Mouse (Mus musculus): ENCODE measurements around the gene Tm9sf2. TPM values are rescaled to one million over a fixed set of nuclear protein-coding genes. Genes with fewer than 3 reads are reported as not detected.
"Not testable (repeated sequence)": the region's sequence is repeated elsewhere in the genome, so short reads cannot be mapped to it uniquely, and the experiment has no call there.

Tm9sf2 gene
- polyA plus RNA-seq, 1 experiment from 2014 or later, result 117 TPM

- no peaks in the 10 kb centered on the region for H3K4me1 ChIP-seq (ENCODE audit: control insufficient read depth, insufficient read depth, low read depth, low read length)
- H3K4me2 ChIP-seq (ENCODE audit: low read length), result no peak overlapping the region
- WGBS, result 88% methylated on average over 7 of the region's 7 CpGs
- H3K4me3 ChIP-seq (ENCODE audit: low read length), result no peak overlapping the region
- no peak overlapping the region for H3K27ac ChIP-seq (ENCODE audit: low read depth, low read length)
- H3K9ac ChIP-seq (ENCODE audit: low read depth, low read length), result no peak overlapping the region
- ATAC-seq, result no peak
- H3K36me3 ChIP-seq (ENCODE audit: control insufficient read depth, insufficient read depth, low read length), result no peaks in the 10 kb centered on the region
- H3K9me3 ChIP-seq (ENCODE audit: control insufficient read depth, low read length), result 0 out of 2 replicates have a peak, but pooled peaks cover 2% of the 10 kb centered on the region
- H3K27me3 ChIP-seq (replicated peaks; ENCODE audit: control insufficient read depth, insufficient read depth, low read length), result no peaks in the 10 kb centered on the region
Observed at GRCm38 (mm10) chr14:122083499-122083898, 23.3 kb upstream of the Tm9sf2 start.

- Histone ChIP-seq H3K4me2 (ENCODE audit: low read length) (no peak overlapping the region), H3K4me1 (ENCODE audit: control insufficient read depth, insufficient read depth, low read depth, low read length) (no peaks in the 10 kb centered on the region), H3K36me3 (ENCODE audit: control insufficient read depth, insufficient read depth, low read length) (no peaks in the 10 kb centered on the region), H3K4me3 (ENCODE audit: low read length) (no peak overlapping the region), H3K9me3 (ENCODE audit: control insufficient read depth, low read length) (0 out of 2 replicates have a peak, but pooled peaks cover 2% of the 10 kb centered on the region), H3K27ac (ENCODE audit: low read depth, low read length) (no peak overlapping the region), H3K27me3 (replicated peaks; ENCODE audit: control insufficient read depth, insufficient read depth, low read length) (no peaks in the 10 kb centered on the region), H3K9ac (ENCODE audit: low read depth, low read length) (no peak overlapping the region)
- ATAC-seq, result no peak
- WGBS, result 84% methylated on average over 5 of the region's 5 CpGs
Observed at GRCm38 (mm10) chr14:122087956-122088355, 18.9 kb upstream of the Tm9sf2 start.

DNA sequence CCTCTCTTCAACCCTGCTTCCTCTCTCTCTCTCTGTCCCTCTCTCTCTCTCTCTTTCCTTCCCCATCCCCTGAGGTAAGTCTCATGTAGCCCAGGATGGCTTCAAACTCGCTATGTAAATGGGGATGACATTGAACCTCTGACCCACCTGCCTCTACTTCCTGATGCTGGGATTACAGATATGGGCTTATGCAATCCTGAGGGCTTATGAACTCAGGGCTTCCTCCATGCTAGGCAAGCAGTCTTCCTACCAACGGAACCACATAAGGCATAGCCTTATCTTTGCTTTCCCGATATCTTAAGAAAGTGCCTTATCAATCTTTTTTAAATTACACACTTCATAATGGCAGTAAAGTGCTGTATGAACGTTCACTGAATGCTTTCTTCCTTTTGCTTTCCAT lies 14.5 kb upstream of the Tm9sf2 start:
- ATAC-seq, result no peak
- H3K4me2 ChIP-seq (ENCODE audit: low read length), result no peak overlapping the region

DNA sequence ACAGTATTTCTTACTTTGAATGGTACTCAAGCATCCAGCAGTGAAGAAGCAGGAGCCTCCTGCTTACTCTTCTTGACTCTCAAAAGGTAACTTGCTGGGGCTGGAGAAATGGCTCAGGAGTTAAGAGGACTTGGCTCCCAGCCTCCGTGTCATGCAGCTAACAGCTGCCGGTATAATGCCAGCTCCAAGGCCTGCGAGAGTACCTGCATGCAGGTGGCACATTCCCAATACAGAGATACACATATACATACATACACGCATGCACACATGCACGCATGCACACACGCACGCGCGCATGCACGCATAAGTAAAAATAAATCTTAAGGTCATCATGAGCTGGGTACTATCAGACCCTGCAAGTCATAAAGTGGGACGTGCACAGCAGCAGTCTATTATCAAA lies 10.5 kb upstream of the Tm9sf2 start:
- no peak overlapping the region for H3K4me2 ChIP-seq (ENCODE audit: low read length)
- no peaks in the 10 kb centered on the region for H3K9me3 ChIP-seq (ENCODE audit: control insufficient read depth, low read length)
- no peak overlapping the region for H3K27ac ChIP-seq (ENCODE audit: low read depth, low read length)
- no peaks in the 10 kb centered on the region for H3K36me3 ChIP-seq (ENCODE audit: control insufficient read depth, insufficient read depth, low read length)
- H3K4me3 ChIP-seq (ENCODE audit: low read length), result no peak overlapping the region
- no peak for ATAC-seq
- no peaks in the 10 kb centered on the region for H3K27me3 ChIP-seq (replicated peaks; ENCODE audit: control insufficient read depth, insufficient read depth, low read length)
- no peaks in the 10 kb centered on the region for H3K4me1 ChIP-seq (ENCODE audit: control insufficient read depth, insufficient read depth, low read depth, low read length)
- no peak overlapping the region for H3K9ac ChIP-seq (ENCODE audit: low read depth, low read length)
- WGBS, result 97% methylated on average over 11 of the region's 11 CpGs

More for the DNA sequence above, 14.5 kb upstream of the Tm9sf2 start:
- Histone ChIP-seq H3K4me1 (ENCODE audit: control insufficient read depth, insufficient read depth, low read depth, low read length) (no peaks in the 10 kb centered on the region), H3K9ac (ENCODE audit: low read depth, low read length) (no peak overlapping the region), H3K4me3 (ENCODE audit: low read length) (no peak overlapping the region), H3K36me3 (ENCODE audit: control insufficient read depth, insufficient read depth, low read length) (no peaks in the 10 kb centered on the region), H3K27ac (ENCODE audit: low read depth, low read length) (no peak overlapping the region), H3K9me3 (ENCODE audit: control insufficient read depth, low read length) (no peaks in the 10 kb centered on the region), H3K27me3 (replicated peaks; ENCODE audit: control insufficient read depth, insufficient read depth, low read length) (no peaks in the 10 kb centered on the region)
- 76% methylated on average over 4 of the region's 4 CpGs for WGBS

DNA sequence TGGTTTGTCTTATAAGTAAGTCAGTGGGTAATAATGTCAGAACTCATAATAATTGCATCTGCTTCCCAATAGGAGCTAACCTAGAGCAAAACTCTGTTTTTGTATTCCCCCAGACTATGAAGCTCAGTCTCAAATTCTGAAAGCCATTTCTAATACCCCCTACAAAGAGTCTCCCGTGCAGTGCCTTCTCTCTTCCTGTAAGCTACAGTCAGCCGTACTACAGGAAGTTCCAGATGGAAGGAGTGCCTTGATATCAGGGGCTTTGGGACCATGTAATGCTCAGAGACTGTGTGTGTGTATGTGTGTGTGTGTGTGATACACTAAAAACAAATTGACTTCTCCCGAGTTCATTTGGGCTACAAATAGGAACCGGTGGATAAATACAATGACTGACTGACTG lies 7.3 kb upstream of the Tm9sf2 start:
- Histone ChIP-seq H3K27me3 (replicated peaks; ENCODE audit: control insufficient read depth, insufficient read depth, low read length) (no peaks in the 10 kb centered on the region), H3K27ac (ENCODE audit: low read depth, low read length) (no peak overlapping the region), H3K36me3 (ENCODE audit: control insufficient read depth, insufficient read depth, low read length) (no peaks in the 10 kb centered on the region), H3K9ac (ENCODE audit: low read depth, low read length) (no peak overlapping the region), H3K4me2 (ENCODE audit: low read length) (no peak overlapping the region), H3K4me1 (ENCODE audit: control insufficient read depth, insufficient read depth, low read depth, low read length) (no peaks in the 10 kb centered on the region), H3K4me3 (ENCODE audit: low read length) (no peak overlapping the region), H3K9me3 (ENCODE audit: control insufficient read depth, low read length) (no peaks in the 10 kb centered on the region)
- WGBS, result 89% methylated on average over 4 of the region's 4 CpGs
- ATAC-seq, result no peak

- H3K4me2 ChIP-seq (ENCODE audit: low read length); H3K36me3 ChIP-seq (ENCODE audit: control insufficient read depth, insufficient read depth, low read length); ATAC-seq; H3K9me3 ChIP-seq (ENCODE audit: control insufficient read depth, low read length); H3K9ac ChIP-seq (ENCODE audit: low read depth, low read length); H3K27me3 ChIP-seq (replicated peaks; ENCODE audit: control insufficient read depth, insufficient read depth, low read length); H3K27ac ChIP-seq (ENCODE audit: low read depth, low read length); H3K4me1 ChIP-seq (ENCODE audit: control insufficient read depth, insufficient read depth, low read depth, low read length); H3K4me3 ChIP-seq (ENCODE audit: low read length): not testable (repeated sequence)
- WGBS, result 96% methylated on average over 9 of the region's 9 CpGs
Observed at GRCm38 (mm10) chr14:122101890-122102289, 4.9 kb upstream of the Tm9sf2 start.

DNA sequence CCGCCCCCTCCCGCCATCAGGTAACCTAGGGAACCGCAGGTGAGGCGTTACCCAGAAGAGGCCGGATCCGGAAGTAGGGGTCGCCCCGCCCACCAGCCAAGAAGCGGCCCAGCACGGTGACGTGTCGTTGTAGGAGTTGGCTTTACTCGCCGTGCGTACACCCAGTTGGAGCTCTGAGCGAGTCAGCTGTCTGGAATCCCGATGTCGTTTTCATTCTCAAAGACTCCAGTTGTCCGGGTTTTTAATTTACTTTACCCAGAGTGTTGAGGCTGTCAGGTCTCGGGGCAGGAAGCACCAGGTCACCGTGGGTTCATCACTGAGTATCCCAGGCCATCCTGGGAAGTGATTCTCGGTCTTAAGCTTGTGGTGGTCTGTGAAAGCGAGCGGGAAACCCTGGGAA lies 2.0 kb upstream of the Tm9sf2 start:
- peak; percentile 94 for ATAC-seq
- WGBS, result 1% methylated on average over 24 of the region's 24 CpGs

GRCm38 (mm10) chr14:122105391-122106285 lies 1.2 kb upstream of the Tm9sf2 start:
- 71% methylated on average over 16 of the region's 16 CpGs for WGBS
- no peak for ATAC-seq
- H3K9ac ChIP-seq (ENCODE audit: low read depth, low read length), result peak overlapping the region; percentile 59
- H3K4me2 ChIP-seq (ENCODE audit: low read length), result peak overlapping the region; percentile 71
- peak overlapping the region; percentile 83 for H3K27ac ChIP-seq (ENCODE audit: low read depth, low read length)
- peak overlapping the region; percentile 47 for H3K4me3 ChIP-seq (ENCODE audit: low read length)
- H3K36me3 ChIP-seq (ENCODE audit: control insufficient read depth, insufficient read depth, low read length), result no peaks in the 10 kb centered on the region
- no peaks in the 10 kb centered on the region for H3K27me3 ChIP-seq (replicated peaks; ENCODE audit: control insufficient read depth, insufficient read depth, low read length)
- H3K4me1 ChIP-seq (ENCODE audit: control insufficient read depth, insufficient read depth, low read depth, low read length), result peaks cover 28% of the 10 kb centered on the region
- no peaks in the 10 kb centered on the region for H3K9me3 ChIP-seq (ENCODE audit: control insufficient read depth, low read length)

More for the DNA sequence above, 2.0 kb upstream of the Tm9sf2 start:
- H3K9ac ChIP-seq (ENCODE audit: low read depth, low read length), result peak overlapping the region; percentile 59
- peak overlapping the region; percentile 83 for H3K27ac ChIP-seq (ENCODE audit: low read depth, low read length)
- H3K4me1 ChIP-seq (ENCODE audit: control insufficient read depth, insufficient read depth, low read depth, low read length), result peaks cover 28% of the 10 kb centered on the region
- H3K4me2 ChIP-seq (ENCODE audit: low read length), result peak overlapping the region; percentile 69
- no peaks in the 10 kb centered on the region for H3K9me3 ChIP-seq (ENCODE audit: control insufficient read depth, low read length)
- H3K27me3 ChIP-seq (replicated peaks; ENCODE audit: control insufficient read depth, insufficient read depth, low read length), result no peaks in the 10 kb centered on the region
- H3K4me3 ChIP-seq (ENCODE audit: low read length), result peak overlapping the region; percentile 47
- no peaks in the 10 kb centered on the region for H3K36me3 ChIP-seq (ENCODE audit: control insufficient read depth, insufficient read depth, low read length)

GRCm38 (mm10) chr14:122107481-122108214 lies 810 bp downstream of the Tm9sf2 start:
- H3K27me3 ChIP-seq (replicated peaks; ENCODE audit: control insufficient read depth, insufficient read depth, low read length), result no peaks in the 10 kb centered on the region
- no peaks in the 10 kb centered on the region for H3K36me3 ChIP-seq (ENCODE audit: control insufficient read depth, insufficient read depth, low read length)
- H3K4me1 ChIP-seq (ENCODE audit: control insufficient read depth, insufficient read depth, low read depth, low read length), result peaks cover 28% of the 10 kb centered on the region
- 6% methylated on average over 44 of the region's 44 CpGs for WGBS
- peak overlapping the region; percentile 99 for H3K4me3 ChIP-seq (ENCODE audit: low read length)
- peak overlapping the region; percentile 94 for H3K27ac ChIP-seq (ENCODE audit: low read depth, low read length)
- no peaks in the 10 kb centered on the region for H3K9me3 ChIP-seq (ENCODE audit: control insufficient read depth, low read length)
- peak overlapping the region; percentile 99 for H3K9ac ChIP-seq (ENCODE audit: low read depth, low read length)
- peak overlapping the region; percentile 83 for H3K4me2 ChIP-seq (ENCODE audit: low read length)
- ATAC-seq, result no peak
